Mouse (Mus musculus): Measurements from ENCODE around the gene Krt42. TPM values are rescaled to one million over a fixed set of nuclear protein-coding genes. Genes with fewer than 3 reads are reported as not detected.
A peak's percentile ranks its signal among the peaks of the same experiment; 100 is the strongest.

Gene Krt42
- polyA plus RNA-seq, 1 experiment from 2014 or later, result not detected

DNA sequence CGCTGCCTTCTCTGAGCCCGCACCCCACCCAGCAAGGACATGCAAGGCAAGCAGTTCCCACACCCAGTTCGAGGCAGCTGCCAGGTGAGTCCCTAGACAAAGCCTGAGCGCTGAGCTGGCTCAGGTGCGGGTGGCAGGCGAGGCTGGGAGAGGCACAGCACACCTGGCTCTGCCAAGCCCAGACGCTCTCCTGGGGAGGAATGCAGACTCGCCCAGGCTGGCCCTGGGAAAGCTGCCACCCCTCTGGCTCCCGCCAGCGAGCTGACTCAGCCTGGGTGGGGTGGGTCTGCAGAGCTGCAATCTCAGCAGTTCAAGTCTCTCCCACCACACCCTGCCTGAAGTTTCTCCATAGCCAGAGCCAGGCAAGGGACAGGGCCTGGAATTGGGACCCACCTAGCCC lies 17.4 kb upstream of the Krt42 start:
- DNase-seq (ENCODE audit: low spot score) (no peak), ATAC-seq (ENCODE audit: low FRiP score) (no peak)
- Histone ChIP-seq H3K9ac (ENCODE audit: low read depth, low read length) (0 out of 2 replicates have a peak overlapping the region, but pooled peaks have one; percentile 15), H3K4me1 (replicated peaks; ENCODE audit: control insufficient read depth, insufficient read depth, low read length) (no peaks in the 10 kb centered on the region), H3K4me3 (ENCODE audit: low read depth, low read length) (no peak overlapping the region), H3K9me3 (ENCODE audit: control insufficient read depth, low read length) (no peaks in the 10 kb centered on the region), H3K36me3 (ENCODE audit: control insufficient read depth, insufficient read depth, low read length) (no peaks in the 10 kb centered on the region), H3K27me3 (ENCODE audit: control insufficient read depth, insufficient read depth, low read length) (no peaks in the 10 kb centered on the region), H3K27ac (ENCODE audit: low read depth, low read length) (no peak overlapping the region), H3K4me2 (replicated peaks; ENCODE audit: low read depth, low read length) (no peak overlapping the region)
- 44% methylated on average over 10 of the region's 10 CpGs for WGBS

DNA sequence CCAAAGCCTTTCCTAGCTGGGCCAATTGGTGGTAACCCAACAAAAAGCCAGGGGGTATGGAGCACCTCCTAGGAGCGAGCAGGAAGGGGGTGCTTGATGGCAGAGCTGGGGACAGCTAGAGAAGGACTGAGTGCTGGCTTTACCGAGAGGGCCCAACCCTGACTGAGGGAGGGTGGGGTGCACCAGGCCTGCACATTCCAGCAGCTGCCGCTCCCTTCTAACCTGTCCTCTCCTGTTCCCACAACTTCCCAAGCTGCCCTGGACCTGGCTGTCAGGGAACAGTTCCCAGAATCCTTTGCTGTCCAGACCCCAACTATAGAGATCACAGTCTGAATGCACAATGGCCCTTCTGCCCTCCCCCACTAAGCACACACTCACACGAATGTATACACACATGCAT lies 15.3 kb upstream of the Krt42 start:
- 78% methylated on average over 4 of the region's 4 CpGs for WGBS
- no peak for DNase-seq (ENCODE audit: low spot score)
- Histone ChIP-seq H3K9ac (ENCODE audit: low read depth, low read length) (no peak overlapping the region), H3K4me2 (replicated peaks; ENCODE audit: low read depth, low read length) (no peak overlapping the region), H3K27me3 (ENCODE audit: control insufficient read depth, insufficient read depth, low read length) (no peaks in the 10 kb centered on the region), H3K9me3 (ENCODE audit: control insufficient read depth, low read length) (no peaks in the 10 kb centered on the region), H3K27ac (ENCODE audit: low read depth, low read length) (no peak overlapping the region), H3K36me3 (ENCODE audit: control insufficient read depth, insufficient read depth, low read length) (no peaks in the 10 kb centered on the region), H3K4me1 (replicated peaks; ENCODE audit: control insufficient read depth, insufficient read depth, low read length) (no peaks in the 10 kb centered on the region), H3K4me3 (ENCODE audit: low read depth, low read length) (no peak overlapping the region)
- ATAC-seq (ENCODE audit: low FRiP score), result no peak

DNA sequence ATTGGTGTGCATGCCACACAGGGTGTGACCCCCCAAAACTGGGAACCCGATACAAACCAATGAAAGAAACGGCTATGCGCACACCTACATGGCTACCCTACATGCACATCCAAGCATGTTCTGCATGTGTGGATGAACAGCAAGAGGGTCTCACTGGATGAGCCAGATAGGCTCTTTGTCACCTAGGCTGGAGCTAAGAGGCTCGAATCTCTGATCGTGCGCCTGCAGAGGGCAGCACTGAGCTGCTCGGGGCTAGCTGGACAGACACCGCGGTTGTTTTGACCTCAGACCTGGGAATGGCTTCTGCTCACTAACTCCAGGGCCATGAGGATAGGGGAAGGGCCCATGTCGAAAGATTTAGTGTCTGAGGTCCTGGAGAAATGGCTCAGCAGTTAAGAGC lies 12.9 kb upstream of the Krt42 start:
- no peaks in the 10 kb centered on the region for H3K27me3 ChIP-seq (ENCODE audit: control insufficient read depth, insufficient read depth, low read length)
- no peak overlapping the region for H3K27ac ChIP-seq (ENCODE audit: low read depth, low read length)
- H3K9ac ChIP-seq (ENCODE audit: low read depth, low read length), result no peak overlapping the region
- no peaks in the 10 kb centered on the region for H3K4me1 ChIP-seq (replicated peaks; ENCODE audit: control insufficient read depth, insufficient read depth, low read length)
- ATAC-seq (ENCODE audit: low FRiP score), result peak; percentile 56
- H3K4me2 ChIP-seq (replicated peaks; ENCODE audit: low read depth, low read length), result no peak overlapping the region
- no peaks in the 10 kb centered on the region for H3K36me3 ChIP-seq (ENCODE audit: control insufficient read depth, insufficient read depth, low read length)
- no peak overlapping the region for H3K4me3 ChIP-seq (ENCODE audit: low read depth, low read length)
- 22% methylated on average over 10 of the region's 10 CpGs for WGBS
- H3K9me3 ChIP-seq (ENCODE audit: control insufficient read depth, low read length), result no peaks in the 10 kb centered on the region
- peak; percentile 89 for DNase-seq (ENCODE audit: low spot score)

DNA sequence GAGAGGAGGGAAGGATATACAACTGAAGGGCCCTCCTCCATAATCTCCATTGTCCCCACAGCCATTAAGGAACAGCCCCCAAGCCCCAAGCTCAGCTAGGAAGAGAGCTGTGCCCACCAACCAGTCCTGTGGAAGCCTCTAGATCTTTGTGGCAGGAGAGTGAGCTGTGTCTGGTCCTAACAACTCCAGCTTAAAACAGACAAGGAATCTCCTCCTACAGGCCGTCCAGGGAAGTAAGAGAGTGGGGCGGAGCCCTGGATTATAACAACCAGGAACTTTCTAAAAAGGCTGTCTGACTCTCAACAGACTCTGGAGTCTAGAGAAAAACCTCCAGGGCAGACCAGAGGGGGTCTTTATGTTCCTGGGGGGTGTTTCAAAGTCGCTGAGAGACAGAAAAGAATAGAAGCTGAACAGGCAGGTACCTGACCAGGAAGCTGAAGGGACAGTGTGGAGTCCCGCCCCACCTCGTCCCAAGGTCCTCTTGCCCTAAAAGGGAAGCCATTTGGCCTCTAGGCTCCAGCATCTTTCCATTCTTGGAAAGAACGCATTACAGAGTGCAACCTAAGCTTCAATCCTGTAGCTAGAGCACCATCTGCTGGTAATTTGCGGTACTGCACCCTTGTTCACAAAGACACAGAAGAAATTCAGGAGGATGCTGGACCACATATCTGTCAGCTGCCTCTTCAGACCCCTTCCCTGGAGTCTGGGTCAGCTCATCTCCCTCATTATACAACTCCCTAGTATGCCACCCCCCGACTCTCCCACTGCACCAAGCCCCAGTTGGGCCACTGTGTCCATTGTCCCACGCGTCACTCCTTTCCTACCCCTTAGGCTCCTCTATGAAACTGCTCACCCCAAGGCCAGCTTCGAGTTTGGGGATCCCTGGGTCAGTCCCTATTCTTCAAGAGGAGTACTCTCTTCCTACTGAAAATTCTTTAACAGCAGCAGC lies 12.2 kb upstream of the Krt42 start:
- Histone ChIP-seq H3K4me2 (replicated peaks; ENCODE audit: low read depth, low read length) (no peak overlapping the region), H3K9ac (ENCODE audit: low read depth, low read length) (no peak overlapping the region), H3K36me3 (ENCODE audit: control insufficient read depth, insufficient read depth, low read length) (no peaks in the 10 kb centered on the region), H3K4me3 (ENCODE audit: low read depth, low read length) (no peak overlapping the region), H3K4me1 (replicated peaks; ENCODE audit: control insufficient read depth, insufficient read depth, low read length) (no peaks in the 10 kb centered on the region), H3K27me3 (ENCODE audit: control insufficient read depth, insufficient read depth, low read length) (no peaks in the 10 kb centered on the region), H3K9me3 (ENCODE audit: control insufficient read depth, low read length) (no peaks in the 10 kb centered on the region), H3K27ac (ENCODE audit: low read depth, low read length) (no peak overlapping the region)
- ATAC-seq (ENCODE audit: low FRiP score), result peak; percentile 56
- DNase-seq (ENCODE audit: low spot score), result peak; percentile 97
- whole genome bisulfite sequencing, result 23% methylated on average over 11 of the region's 11 CpGs

DNA sequence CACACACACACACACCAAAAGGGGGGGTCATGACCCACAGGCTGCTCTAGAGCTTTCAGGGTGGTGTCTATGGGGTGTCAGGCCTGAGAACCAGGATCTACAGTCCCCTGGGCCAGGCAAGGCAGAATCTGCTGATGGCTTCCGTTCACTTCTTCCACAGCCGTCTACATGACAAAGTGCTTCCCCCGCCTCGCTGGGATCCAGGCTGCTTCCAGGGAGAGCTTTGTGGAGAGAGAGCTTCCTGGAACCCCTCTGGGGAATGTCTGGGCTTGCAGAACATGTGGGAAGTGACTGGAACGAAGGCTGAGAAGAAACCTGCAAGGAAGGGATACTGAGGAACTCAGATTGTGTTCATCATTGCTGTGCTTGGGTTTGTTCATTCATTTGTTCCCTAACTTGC lies 9.1 kb upstream of the Krt42 start:
- no peaks in the 10 kb centered on the region for H3K9me3 ChIP-seq (ENCODE audit: control insufficient read depth, low read length)
- DNase-seq (ENCODE audit: low spot score) (no peak), ATAC-seq (ENCODE audit: low FRiP score) (no peak)
- WGBS, result 58% methylated on average over 5 of the region's 5 CpGs
- no peak overlapping the region for H3K27ac ChIP-seq (ENCODE audit: low read depth, low read length)
- H3K4me1 ChIP-seq (replicated peaks; ENCODE audit: control insufficient read depth, insufficient read depth, low read length), result no peaks in the 10 kb centered on the region
- H3K9ac ChIP-seq (ENCODE audit: low read depth, low read length), result no peak overlapping the region
- no peak overlapping the region for H3K4me2 ChIP-seq (replicated peaks; ENCODE audit: low read depth, low read length)
- no peaks in the 10 kb centered on the region for H3K36me3 ChIP-seq (ENCODE audit: control insufficient read depth, insufficient read depth, low read length)
- no peaks in the 10 kb centered on the region for H3K27me3 ChIP-seq (ENCODE audit: control insufficient read depth, insufficient read depth, low read length)
- H3K4me3 ChIP-seq (ENCODE audit: low read depth, low read length), result no peak overlapping the region

DNA sequence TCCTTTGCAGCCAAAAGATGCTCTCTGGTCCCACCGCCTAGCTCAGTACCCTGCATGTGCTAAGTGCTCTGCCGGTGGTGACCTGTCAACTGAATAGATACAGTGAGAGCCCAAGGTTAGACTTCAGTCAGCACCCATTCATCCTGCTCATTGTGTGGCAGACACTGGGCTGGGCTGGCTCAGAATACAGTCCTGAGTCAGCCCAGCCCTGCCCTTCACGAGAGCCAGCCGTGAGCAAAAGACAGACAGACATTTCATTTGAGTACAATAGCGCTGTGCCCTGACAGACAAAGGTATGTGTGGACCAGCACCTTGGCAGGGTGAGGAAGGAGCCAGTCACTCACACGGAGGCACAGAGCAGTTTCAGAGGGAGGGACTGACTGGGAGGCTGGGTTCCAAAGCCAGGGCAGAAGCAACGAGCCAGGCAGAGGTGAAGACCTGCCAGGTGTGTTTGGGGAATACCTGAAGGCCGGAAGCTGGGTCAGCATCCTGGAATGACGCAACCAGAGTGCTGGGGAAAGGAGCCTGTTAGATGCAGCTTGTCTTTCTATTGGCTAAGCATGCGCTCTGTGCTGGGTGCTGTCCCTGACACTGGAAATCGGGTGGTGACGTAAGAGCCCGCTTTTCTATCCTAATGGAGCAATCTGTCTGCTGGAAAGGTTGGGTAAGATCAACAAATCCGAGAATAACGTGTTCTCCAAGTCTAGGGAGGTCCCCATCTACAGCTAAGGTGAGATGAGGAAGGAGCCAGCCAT lies 8.2 kb upstream of the Krt42 start:
- no peaks in the 10 kb centered on the region for H3K4me1 ChIP-seq (replicated peaks; ENCODE audit: control insufficient read depth, insufficient read depth, low read length)
- H3K27me3 ChIP-seq (ENCODE audit: control insufficient read depth, insufficient read depth, low read length), result no peaks in the 10 kb centered on the region
- no peak overlapping the region for H3K4me2 ChIP-seq (replicated peaks; ENCODE audit: low read depth, low read length)
- no peaks in the 10 kb centered on the region for H3K9me3 ChIP-seq (ENCODE audit: control insufficient read depth, low read length)
- H3K9ac ChIP-seq (ENCODE audit: low read depth, low read length), result no peak overlapping the region
- H3K27ac ChIP-seq (ENCODE audit: low read depth, low read length), result no peak overlapping the region
- ATAC-seq (ENCODE audit: low FRiP score) (no peak), DNase-seq (ENCODE audit: low spot score) (no peak)
- H3K4me3 ChIP-seq (ENCODE audit: low read depth, low read length), result no peak overlapping the region
- 73% methylated on average over 15 of the region's 15 CpGs for WGBS
- H3K36me3 ChIP-seq (ENCODE audit: control insufficient read depth, insufficient read depth, low read length), result no peaks in the 10 kb centered on the region

DNA sequence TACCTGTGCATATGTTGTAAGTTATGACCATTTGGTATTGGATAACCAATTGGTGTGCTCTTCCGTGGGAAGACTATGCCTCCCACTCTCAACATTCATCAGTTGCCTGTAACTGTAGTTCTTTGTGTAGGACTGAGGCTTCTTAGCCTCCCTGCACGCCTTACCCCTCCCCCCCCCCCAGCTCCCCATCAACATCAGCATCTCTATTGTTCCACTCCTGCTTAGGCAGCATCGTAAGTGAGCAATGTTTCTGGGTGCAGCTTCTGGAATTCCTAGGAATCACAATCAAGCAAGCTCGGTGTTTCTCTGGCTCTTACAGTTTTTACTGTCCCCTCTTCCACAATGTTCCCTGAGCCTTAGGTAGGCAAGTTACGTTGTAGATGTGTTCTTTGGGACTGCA lies 5.8 kb upstream of the Krt42 start:
- H3K4me1 ChIP-seq (replicated peaks; ENCODE audit: control insufficient read depth, insufficient read depth, low read length), result no peaks in the 10 kb centered on the region
- no peak overlapping the region for H3K4me2 ChIP-seq (replicated peaks; ENCODE audit: low read depth, low read length)
- no peak overlapping the region for H3K9ac ChIP-seq (ENCODE audit: low read depth, low read length)
- no peaks in the 10 kb centered on the region for H3K9me3 ChIP-seq (ENCODE audit: control insufficient read depth, low read length)
- H3K27me3 ChIP-seq (ENCODE audit: control insufficient read depth, insufficient read depth, low read length), result no peaks in the 10 kb centered on the region
- no peak overlapping the region for H3K4me3 ChIP-seq (ENCODE audit: low read depth, low read length)
- ATAC-seq (ENCODE audit: low FRiP score) (no peak), DNase-seq (ENCODE audit: low spot score) (no peak)
- WGBS, result 45% methylated on average over 5 of the region's 5 CpGs
- no peaks in the 10 kb centered on the region for H3K36me3 ChIP-seq (ENCODE audit: control insufficient read depth, insufficient read depth, low read length)
- no peak overlapping the region for H3K27ac ChIP-seq (ENCODE audit: low read depth, low read length)

DNA sequence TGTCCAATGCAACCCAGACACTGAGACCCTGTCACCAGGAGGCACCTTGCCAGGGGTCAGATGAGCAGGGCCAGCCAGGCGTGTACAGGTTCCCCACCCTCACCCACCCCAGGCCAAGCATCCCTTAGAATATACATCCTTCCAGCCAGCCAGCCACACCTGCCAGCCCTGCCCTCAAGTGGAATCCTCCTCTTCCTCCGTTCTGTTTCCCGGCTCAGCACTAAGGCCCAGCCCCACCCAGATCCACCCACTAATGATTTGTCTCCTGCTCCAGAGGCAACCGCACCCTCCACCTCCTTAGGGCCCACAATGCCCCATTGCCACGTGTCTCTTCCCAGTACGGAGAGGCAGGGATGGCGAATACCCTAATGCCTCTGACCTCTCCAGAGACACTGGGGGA lies 5.0 kb upstream of the Krt42 start:
- no peaks in the 10 kb centered on the region for H3K9me3 ChIP-seq (ENCODE audit: control insufficient read depth, low read length)

More for the DNA sequence above, 5.0 kb upstream of the Krt42 start:
- no peak overlapping the region for H3K4me3 ChIP-seq (ENCODE audit: low read depth, low read length)
- no peak overlapping the region for H3K27ac ChIP-seq (ENCODE audit: low read depth, low read length)
- no peak for DNase-seq (ENCODE audit: low spot score)
- H3K9ac ChIP-seq (ENCODE audit: low read depth, low read length), result no peak overlapping the region
- 68% methylated on average over 7 of the region's 7 CpGs for WGBS
- no peaks in the 10 kb centered on the region for H3K27me3 ChIP-seq (ENCODE audit: control insufficient read depth, insufficient read depth, low read length)
- H3K4me1 ChIP-seq (replicated peaks; ENCODE audit: control insufficient read depth, insufficient read depth, low read length), result no peaks in the 10 kb centered on the region
- no peak overlapping the region for H3K4me2 ChIP-seq (replicated peaks; ENCODE audit: low read depth, low read length)
- no peak for ATAC-seq (ENCODE audit: low FRiP score)
- no peaks in the 10 kb centered on the region for H3K36me3 ChIP-seq (ENCODE audit: control insufficient read depth, insufficient read depth, low read length)
